ENCODE assay signal across 8 mouse cellular contexts in the genomic region with DNA sequence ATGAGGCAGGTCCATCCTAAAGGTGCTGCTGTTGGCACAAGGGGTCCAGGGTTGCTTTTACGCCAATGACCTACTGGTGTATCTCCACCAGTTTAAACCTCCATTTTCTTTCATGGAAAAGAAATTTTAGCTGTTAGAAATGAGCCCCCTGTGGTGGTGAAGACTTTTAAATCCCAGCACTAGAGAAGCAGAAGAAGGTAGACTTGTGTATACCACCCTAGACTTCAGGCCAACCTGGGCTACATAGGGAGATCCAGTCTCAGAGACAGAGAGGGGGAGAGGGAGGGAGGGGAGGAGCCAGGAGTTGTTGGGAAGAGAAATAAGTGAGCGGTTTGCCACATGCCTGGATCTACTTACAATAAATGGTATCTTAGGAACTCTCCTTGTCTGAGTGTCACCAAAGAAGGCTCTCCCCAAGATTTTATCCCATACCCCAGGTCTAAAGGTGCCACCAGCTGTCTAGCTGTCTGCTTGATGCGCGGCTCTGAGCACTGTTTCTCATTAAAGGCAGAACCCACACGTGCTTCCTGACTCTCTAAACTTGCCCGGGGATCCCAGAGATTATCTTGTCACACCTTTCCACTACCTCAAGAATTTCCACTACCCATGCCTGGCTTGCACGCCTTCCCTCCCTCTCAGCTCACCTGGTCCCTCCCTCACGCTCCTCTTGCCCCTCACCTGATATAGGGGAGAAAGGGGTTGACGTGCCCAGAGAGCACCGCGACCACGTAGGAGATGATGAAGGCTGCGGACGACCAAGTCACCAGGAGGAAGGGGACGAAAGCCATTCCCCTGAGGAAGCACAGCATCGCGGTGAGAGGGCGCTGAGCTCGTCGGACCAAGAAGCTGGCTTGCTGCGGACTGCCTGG. TPM values are rescaled to one million over a fixed set of nuclear protein-coding genes. Genes with fewer than 3 reads are reported as not detected.
DNase-seq lines count a peak whose midpoint lies in the region; ATAC-seq and TF ChIP-seq lines count a peak whose summit lies in the region.

No protein-coding gene starts in this region.

- H3K4me3 ChIP-seq in spleen, adult 2 months (ENCODE audit: extremely low read depth, insufficient read depth, insufficient read length) = peak overlapping the region; percentile 68
- H3K4me3 ChIP-seq in limb, embryonic 14.5 days (replicated peaks; ENCODE audit: low read length) = peak overlapping the region; percentile 58
- peak overlapping the region; percentile 49 for H3K4me3 ChIP-seq in stomach, embryonic 15.5 days (replicated peaks)

- no peak for TF ChIP-seq POLR2A in spleen, adult 2 months (IDR thresholded peaks at IDR 0.05; ENCODE audit: low read depth, low read length)
- no peak for TF ChIP-seq POLR2A in limb, embryonic 14.5 days (IDR thresholded peaks at IDR 0.05; ENCODE audit: borderline replicate concordance, extremely low read depth, insufficient read depth, insufficient read length)

- no peak for DNase-seq in cerebellum, postnatal 10 days
- no peak for DNase-seq in spleen, adult 2 months (ENCODE audit: low read depth in 1 of 2, low spot score in 2 of 2)
- DNase-seq in spleen, postnatal 10 days (ENCODE audit: low spot score in 2 of 2) = no peak
- no peak for DNase-seq in limb, embryonic 14.5 days (ENCODE audit: low spot score)
- DNase-seq in right cerebral cortex, postnatal 25 days = no peak
- DNase-seq in ovary, adult 18-20 months (ENCODE audit: low spot score) = no peak

- H3K9ac ChIP-seq in limb, embryonic 14.5 days (ENCODE audit: low read depth, low read length, severe bottlenecking) = peak overlapping the region; percentile 67
- 0 out of 2 replicates have a peak overlapping the region, but pooled peaks have one; percentile 34 for H3K9ac ChIP-seq in stomach, embryonic 15.5 days

- no peaks in the 10 kb centered on the region; the same call in 1 of the 2 replicates for H3K9me3 ChIP-seq in limb, embryonic 14.5 days (ENCODE audit: control insufficient read depth, low read length)
- no peaks in the 10 kb centered on the region for H3K9me3 ChIP-seq in stomach, embryonic 15.5 days

- no peaks in the 10 kb centered on the region for H3K27me3 ChIP-seq in spleen, adult 2 months (ENCODE audit: control insufficient read depth, insufficient read depth, low read length)
- 0 out of 2 replicates have a peak, but pooled peaks cover 7% of the 10 kb centered on the region for H3K27me3 ChIP-seq in limb, embryonic 14.5 days (ENCODE audit: control insufficient read depth, insufficient read depth, low read length)
- no peaks in the 10 kb centered on the region for H3K27me3 ChIP-seq in stomach, embryonic 15.5 days (replicated peaks)

- no peaks in the 10 kb centered on the region for H3K36me3 ChIP-seq in spleen, adult 2 months (ENCODE audit: control insufficient read depth, insufficient read depth, low read length)
- H3K36me3 ChIP-seq in limb, embryonic 14.5 days (ENCODE audit: control insufficient read depth, insufficient read depth, low read length) = no peaks in the 10 kb centered on the region
- H3K36me3 ChIP-seq in stomach, embryonic 15.5 days = no peaks in the 10 kb centered on the region

- TF ChIP-seq CTCF in spleen, adult 2 months (IDR thresholded peaks at IDR 0.05; ENCODE audit: extremely low read depth, insufficient read depth, insufficient read length, insufficient replicate concordance) = no peak

- 20% methylated on average over 21 of the region's 21 CpGs for WGBS in spleen, adult 2 months
- WGBS in limb, embryonic 14.5 days = 9% methylated on average over 21 of the region's 21 CpGs
- WGBS in stomach, embryonic 15.5 days = 10% methylated on average over 21 of the region's 21 CpGs

- peaks cover 6% of the 10 kb centered on the region; the same call in 1 of the 2 replicates for H3K4me1 ChIP-seq in spleen, adult 2 months (ENCODE audit: control insufficient read depth, insufficient read depth, insufficient read length)
- H3K4me1 ChIP-seq in limb, embryonic 14.5 days (ENCODE audit: control insufficient read depth, insufficient read depth, low read length) = peaks cover 6% of the 10 kb centered on the region; the same call in 1 of the 2 replicates
- no peaks in the 10 kb centered on the region for H3K4me1 ChIP-seq in stomach, embryonic 15.5 days

- peak; percentile 26; the same call in 1 of the 2 replicates for ATAC-seq in cerebellum, adult (ENCODE audit: insufficient number of reproducible peaks, low FRiP score, low TSS enrichment)
- ATAC-seq in limb, embryonic 14.5 days (ENCODE audit: low FRiP score, low read depth) = no peak
- ATAC-seq in stomach, embryonic 15.5 days (ENCODE audit: insufficient read depth, low FRiP score, low read depth) = peak; percentile 19; the same call in 1 of the 2 replicates

- peak overlapping the region; percentile 14; the same call in 1 of the 2 replicates for H3K27ac ChIP-seq in spleen, adult 2 months (ENCODE audit: insufficient read depth, low read length)
- H3K27ac ChIP-seq in limb, embryonic 14.5 days (replicated peaks; ENCODE audit: low read depth, low read length) = no peak overlapping the region
- H3K27ac ChIP-seq in stomach, embryonic 15.5 days = no peak overlapping the region

- peak overlapping the region; percentile 90 for H3K4me2 ChIP-seq in limb, embryonic 14.5 days (replicated peaks; ENCODE audit: low read depth, low read length, severe bottlenecking)
- H3K4me2 ChIP-seq in stomach, embryonic 15.5 days = peak overlapping the region; percentile 64

RNA-seq across cellular contexts. Expression of gene Dram1, which starts 22.5 kb away (rescaled TPM):
- polyA plus RNA-seq in spleen, adult 2 months (2012; rRNA removed) = 13.1 and 20.7 TPM in 2 replicates
- polyA plus RNA-seq in limb, embryonic 14.5 days (2012; rRNA removed) = 2.2 TPM in 2 replicates
- polyA plus RNA-seq in limb, embryonic 14.5 days (2014; fragmentation: Nextera tagmentation; extraction: Ambion mirVana) = 1.3 and 1.8 TPM in 2 replicates
- 6.4 and 7.9 TPM in 2 replicates for polyA plus RNA-seq in stomach, embryonic 15.5 days (2015; fragmentation: Nextera tagmentation; extraction: Ambion mirVana)

RNA-seq across cellular contexts. Expression of gene Gnptab, which starts 22.6 kb away (rescaled TPM):
- 6.8 and 8.3 TPM in 2 replicates for polyA plus RNA-seq in spleen, adult 2 months (2012; rRNA removed)
- 19.4 and 19.7 TPM in 2 replicates for polyA plus RNA-seq in limb, embryonic 14.5 days (2012; rRNA removed)
- polyA plus RNA-seq in limb, embryonic 14.5 days (2014; fragmentation: Nextera tagmentation; extraction: Ambion mirVana) = 8.9 and 9.2 TPM in 2 replicates
- polyA plus RNA-seq in stomach, embryonic 15.5 days (2015; fragmentation: Nextera tagmentation; extraction: Ambion mirVana) = 9.9 and 11.6 TPM in 2 replicates
